Mouse (Mus musculus) limb, embryonic 14.5 days (tissue): ENCODE measurements at regions not wholly inside any gene's neighbourhood (a gene's known extent, or its start where the extent isn't known, plus 50 kb on each side); places are given as distances from the start of the nearest gene placed in this dataset.
"Not testable (repeated sequence)": the region's sequence is repeated elsewhere in the genome, so short reads cannot be mapped to it uniquely, and the experiment has no call there.

Experiments used
- ATAC-seq: fragments of 200-750 bp; cut with Nextera tagmentation; 2 replicates; pipeline ENCODE4 v1.8.0; 2017; ENCODE audit warnings: low read depth, moderate number of reproducible peaks, moderate TSS enrichment; ENCODE audit not compliant: low FRiP score
- DNase-seq: peaks from one replicate; pipeline ENCODE4 v3.0.0-alpha.2; 2015; ENCODE audit warnings: low spot score
- H3K27ac ChIP-seq: fragments of 300-500 bp; sonication (generic); replicated peaks from 2 replicates; pipeline ENCODE4 v1.5.1; 2014; ENCODE audit warnings: low read depth, mild to moderate bottlenecking, low read length, moderate library complexity, mixed read lengths
- H3K27me3 ChIP-seq: fragments of 300-500 bp; sonication (generic); 2 replicates; pipeline ENCODE4 v1.6.1; 2014; ENCODE audit warnings: low read length, mixed read lengths; ENCODE audit not compliant: control insufficient read depth, insufficient read depth
- H3K36me3 ChIP-seq: fragments of 300-500 bp; sonication (generic); 2 replicates; pipeline ENCODE4 v1.6.1; 2014; ENCODE audit warnings: mild to moderate bottlenecking, low read length, moderate library complexity, mixed read lengths; ENCODE audit not compliant: control insufficient read depth, insufficient read depth
- H3K4me1 ChIP-seq: fragments of 300-500 bp; sonication (generic); 2 replicates; pipeline ENCODE4 v1.6.1; 2014; ENCODE audit warnings: antibody characterized with exemption, low read length, mixed read lengths; ENCODE audit not compliant: control insufficient read depth, insufficient read depth
- H3K4me2 ChIP-seq: fragments of 300-500 bp; sonication (generic); replicated peaks from 2 replicates; pipeline ENCODE4 v1.6.1; 2014; ENCODE audit warnings: low read depth, mild to moderate bottlenecking, low read length, moderate library complexity; ENCODE audit not compliant: severe bottlenecking
- H3K4me3 ChIP-seq: fragments of 300-500 bp; sonication (generic); replicated peaks from 2 replicates; pipeline ENCODE4 v1.5.1; 2014; ENCODE audit warnings: low read length
- H3K9ac ChIP-seq: fragments of 300-500 bp; sonication (generic); 2 replicates; pipeline ENCODE4 v1.6.1; 2014; ENCODE audit warnings: mild to moderate bottlenecking, low read depth, low read length, moderate library complexity; ENCODE audit not compliant: severe bottlenecking
- H3K9me3 ChIP-seq: fragments of 300-500 bp; sonication (generic); 2 replicates; pipeline ENCODE4 v1.6.1; 2016; ENCODE audit warnings: low read length; ENCODE audit not compliant: control insufficient read depth
- POLR2A ChIP-seq: fragments of 200-500 bp; IDR thresholded peaks from 2 replicates; pipeline ENCODE4 v1.8.0; 2012; ENCODE audit warnings: inconsistent platforms, mild to moderate bottlenecking, moderate library complexity, borderline replicate concordance; ENCODE audit not compliant: insufficient read depth, insufficient read length; ENCODE audit errors: extremely low read depth
- WGBS: fragments of 180-500 bp; shearing (Covaris S2); extraction: QIAGEN DNeasy Blood & Tissue Kit; methylation state at CpG from one replicate; pipeline ENCODE4 v1.1.7; 2014; 5-methylcytosine and 5-hydroxymethylcytosine counted together

GRCm38 (mm10) chr8:35089519-35089918 lies 676.1 kb upstream of the Gm19410 start:
- WGBS: 92% methylated on average over 8 of the region's 8 CpGs

GRCm38 (mm10) chr8:35101701-35102100 lies 663.9 kb upstream of the Gm19410 start:
- H3K27me3 ChIP-seq: no peaks in the 10 kb centered on the region
- 62% methylated on average over 5 of the region's 5 CpGs for WGBS
- H3K4me2 ChIP-seq: no peak overlapping the region

More at GRCm38 (mm10) chr8:35089519-35089918, 676.1 kb upstream of the Gm19410 start:
- H3K4me1 ChIP-seq: no peaks in the 10 kb centered on the region
- H3K27me3 ChIP-seq: no peaks in the 10 kb centered on the region
- H3K9me3 ChIP-seq: no peaks in the 10 kb centered on the region
- no peak overlapping the region for H3K4me3 ChIP-seq
- TF ChIP-seq POLR2A: no peak
- ATAC-seq: no peak
- H3K36me3 ChIP-seq: no peaks in the 10 kb centered on the region
- H3K4me2 ChIP-seq: no peak overlapping the region
- no peak for DNase-seq
- no peak overlapping the region for H3K9ac ChIP-seq
- no peak overlapping the region for H3K27ac ChIP-seq

GRCm38 (mm10) chr8:35102102-35102501 lies 663.5 kb upstream of the Gm19410 start:
- 59% methylated on average over 3 of the region's 3 CpGs for WGBS
- not testable (repeated sequence) for H3K4me2 ChIP-seq, DNase-seq, H3K27me3 ChIP-seq, H3K27ac ChIP-seq, H3K36me3 ChIP-seq, H3K4me3 ChIP-seq, H3K9ac ChIP-seq, ATAC-seq, H3K4me1 ChIP-seq, H3K9me3 ChIP-seq

More at GRCm38 (mm10) chr8:35101701-35102100, 663.9 kb upstream of the Gm19410 start:
- TF ChIP-seq POLR2A: no peak
- no peaks in the 10 kb centered on the region for H3K9me3 ChIP-seq
- H3K27ac ChIP-seq: no peak overlapping the region
- H3K36me3 ChIP-seq: no peaks in the 10 kb centered on the region
- ATAC-seq: no peak
- DNase-seq: no peak
- no peak overlapping the region for H3K9ac ChIP-seq
- H3K4me1 ChIP-seq: no peaks in the 10 kb centered on the region
- no peak overlapping the region for H3K4me3 ChIP-seq

- not testable (repeated sequence) for H3K9me3 ChIP-seq, H3K4me1 ChIP-seq, ATAC-seq, H3K27ac ChIP-seq, H3K9ac ChIP-seq, DNase-seq, H3K4me2 ChIP-seq, H3K36me3 ChIP-seq, H3K27me3 ChIP-seq, H3K4me3 ChIP-seq
Observed at GRCm38 (mm10) chr8:35104465-35104876, 661.1 kb upstream of the Gm19410 start.

GRCm38 (mm10) chr8:35109506-35110217 lies 655.9 kb upstream of the Gm19410 start:
- ATAC-seq (no peak), DNase-seq (no peak)
- Histone ChIP-seq H3K9me3 (no peaks in the 10 kb centered on the region), H3K36me3 (no peaks in the 10 kb centered on the region), H3K9ac (no peak overlapping the region), H3K4me3 (no peak overlapping the region), H3K4me1 (no peaks in the 10 kb centered on the region), H3K27me3 (no peaks in the 10 kb centered on the region), H3K4me2 (no peak overlapping the region), H3K27ac (no peak overlapping the region)
- no peak for TF ChIP-seq POLR2A
- WGBS: 86% methylated on average over 27 of the region's 27 CpGs

- 95% methylated on average over 8 of the region's 8 CpGs for WGBS
- ATAC-seq: no peak
- Histone ChIP-seq H3K9ac (no peak overlapping the region), H3K27ac (no peak overlapping the region), H3K36me3 (no peaks in the 10 kb centered on the region), H3K4me1 (no peaks in the 10 kb centered on the region), H3K4me2 (no peak overlapping the region), H3K9me3 (no peaks in the 10 kb centered on the region), H3K4me3 (no peak overlapping the region), H3K27me3 (no peaks in the 10 kb centered on the region)
- no peak for TF ChIP-seq POLR2A
- no peak for DNase-seq
Observed at GRCm38 (mm10) chr8:35110286-35110685, 655.3 kb upstream of the Gm19410 start.
